Mouse (Mus musculus) kidney, embryonic 16.5 days (tissue): Measurements from ENCODE around the gene Timp4. TPM values are rescaled to one million over a fixed set of nuclear protein-coding genes. Genes with fewer than 3 reads are reported as not detected.

ENCODE experiments used
- ATAC-seq: fragments of 200-750 bp; cut with Nextera tagmentation; 2 replicates; pipeline ENCODE4 v1.8.0; 2017; ENCODE audit warnings: moderate TSS enrichment; ENCODE audit not compliant: low FRiP score, low TSS enrichment
- H3K27ac ChIP-seq: fragments of 300-500 bp; sonication (generic); 2 replicates; pipeline ENCODE4 v1.5.1; 2014; ENCODE audit warnings: low read length
- H3K27me3 ChIP-seq: fragments of 300-500 bp; sonication (generic); 2 replicates; pipeline ENCODE4 v1.6.1; 2014; ENCODE audit warnings: low read length, control low read depth, mixed read lengths; ENCODE audit not compliant: insufficient read depth
- H3K36me3 ChIP-seq: fragments of 300-500 bp; sonication (generic); 2 replicates; pipeline ENCODE4 v1.6.1; 2014; ENCODE audit warnings: low read length, control low read depth, mixed read lengths; ENCODE audit not compliant: insufficient read depth
- H3K4me1 ChIP-seq: fragments of 300-500 bp; sonication (generic); 2 replicates; pipeline ENCODE4 v1.6.1; 2014; ENCODE audit warnings: low read length, control low read depth, mixed read lengths; ENCODE audit not compliant: insufficient read depth
- H3K4me2 ChIP-seq: fragments of 300-500 bp; sonication (generic); replicated peaks from 2 replicates; pipeline ENCODE4 v1.6.1; 2014; ENCODE audit warnings: low read depth, low read length
- H3K4me3 ChIP-seq: fragments of 300-500 bp; sonication (generic); 2 replicates; pipeline ENCODE4 v1.5.1; 2014; ENCODE audit warnings: mild to moderate bottlenecking, low read length
- H3K9ac ChIP-seq: fragments of 300-500 bp; sonication (generic); replicated peaks from 2 replicates; pipeline ENCODE4 v1.6.1; 2014; ENCODE audit warnings: low read length
- H3K9me3 ChIP-seq: fragments of 300-500 bp; sonication (generic); 2 replicates; pipeline ENCODE4 v1.6.1; 2016; ENCODE audit warnings: low read length, control low read depth
- WGBS: fragments of 180-500 bp; shearing (Covaris S2); extraction: QIAGEN DNeasy Blood & Tissue Kit; methylation state at CpG from one replicate; pipeline ENCODE4 v1.1.7; 2014; 5-methylcytosine and 5-hydroxymethylcytosine counted together
- polyA plus RNA-seq: library from polyadenylated mRNA; unstranded; fragments of >200 nt; fragmentation: Nextera tagmentation; extraction: Ambion mirVana; gene quantifications from 2 replicates; pipeline ENCODE4 v1.2.1, GENCODE M21; 2015

The Timp4 gene
- polyA plus RNA-seq = 0.15 and 0.56 TPM in 2 replicates

- ATAC-seq = no peak
- Histone ChIP-seq H3K9me3 (no peaks in the 10 kb centered on the region), H3K27ac (no peak within 1 kb of the TSS), H3K36me3 (no peaks in the 10 kb centered on the region), H3K4me3 (peak within 1 kb of the TSS; percentile 30), H3K9ac (peak within 1 kb of the TSS; percentile 49), H3K4me2 (peak within 1 kb of the TSS; percentile 52), H3K27me3 (no peaks in the 10 kb centered on the region), H3K4me1 (peaks cover 8% of the 10 kb centered on the region)
- WGBS = 43% methylated on average over 7 of the region's 10 CpGs
Observed at GRCm38 (mm10) chr6:115252099-115252873, at the start of gene Timp4. Timp4 (minus strand) TSS chr6:115252205.

- Histone ChIP-seq H3K27ac (no peak overlapping the region), H3K9me3 (no peaks in the 10 kb centered on the region), H3K4me2 (no peak overlapping the region), H3K4me3 (no peak overlapping the region), H3K4me1 (no peaks in the 10 kb centered on the region), H3K9ac (no peak overlapping the region), H3K27me3 (no peaks in the 10 kb centered on the region), H3K36me3 (no peaks in the 10 kb centered on the region)
- WGBS = 85% methylated on average over 2 of the region's 2 CpGs
- no peak for ATAC-seq
Observed at GRCm38 (mm10) chr6:115293877-115294276, 41.9 kb upstream of the Timp4 start.

- no peak overlapping the region for H3K4me2 ChIP-seq
- no peak overlapping the region for H3K27ac ChIP-seq
Observed at GRCm38 (mm10) chr6:115292621-115293020, 40.6 kb upstream of the Timp4 start.

GRCm38 (mm10) chr6:115291823-115292222 is 39.8 kb upstream of the Timp4 start:
- WGBS = 94% methylated on average over 6 of the region's 6 CpGs
- no peak overlapping the region for H3K27ac ChIP-seq

More at GRCm38 (mm10) chr6:115292621-115293020, 40.6 kb upstream of the Timp4 start:
- Histone ChIP-seq H3K9ac (no peak overlapping the region), H3K27me3 (no peaks in the 10 kb centered on the region), H3K36me3 (no peaks in the 10 kb centered on the region), H3K9me3 (no peaks in the 10 kb centered on the region), H3K4me1 (no peaks in the 10 kb centered on the region), H3K4me3 (no peak overlapping the region)
- no peak for ATAC-seq
- WGBS = 64% methylated on average over 6 of the region's 6 CpGs

GRCm38 (mm10) chr6:115291068-115291467 is 39.1 kb upstream of the Timp4 start:
- Histone ChIP-seq H3K27ac (no peak overlapping the region), H3K4me1 (no peaks in the 10 kb centered on the region), H3K27me3 (no peaks in the 10 kb centered on the region), H3K4me3 (no peak overlapping the region), H3K36me3 (no peaks in the 10 kb centered on the region), H3K9ac (no peak overlapping the region), H3K4me2 (no peak overlapping the region), H3K9me3 (no peaks in the 10 kb centered on the region)
- WGBS = 88% methylated on average over 2 of the region's 2 CpGs
- no peak for ATAC-seq

More at GRCm38 (mm10) chr6:115291823-115292222, 39.8 kb upstream of the Timp4 start:
- Histone ChIP-seq H3K4me2 (no peak overlapping the region), H3K4me1 (no peaks in the 10 kb centered on the region), H3K27me3 (no peaks in the 10 kb centered on the region), H3K4me3 (no peak overlapping the region), H3K36me3 (no peaks in the 10 kb centered on the region), H3K9ac (no peak overlapping the region), H3K9me3 (no peaks in the 10 kb centered on the region)
- no peak for ATAC-seq

- no peaks in the 10 kb centered on the region for H3K27me3 ChIP-seq
- H3K4me2 ChIP-seq = no peak overlapping the region
- 74% methylated on average over 5 of the region's 5 CpGs for WGBS
- H3K27ac ChIP-seq = no peak overlapping the region
- no peak overlapping the region for H3K4me3 ChIP-seq
- no peaks in the 10 kb centered on the region for H3K36me3 ChIP-seq
- no peak for ATAC-seq
- H3K4me1 ChIP-seq = no peaks in the 10 kb centered on the region
- no peaks in the 10 kb centered on the region for H3K9me3 ChIP-seq
- no peak overlapping the region for H3K9ac ChIP-seq
Observed at GRCm38 (mm10) chr6:115290561-115290960, 38.6 kb upstream of the Timp4 start.

GRCm38 (mm10) chr6:115288223-115288622 is 36.2 kb upstream of the Timp4 start:
- no peak overlapping the region for H3K9ac ChIP-seq
- H3K27me3 ChIP-seq = no peaks in the 10 kb centered on the region
- ATAC-seq = no peak
- H3K4me1 ChIP-seq = no peaks in the 10 kb centered on the region
- no peaks in the 10 kb centered on the region for H3K36me3 ChIP-seq
- no peak overlapping the region for H3K4me3 ChIP-seq
- no peaks in the 10 kb centered on the region for H3K9me3 ChIP-seq
- no peak overlapping the region for H3K27ac ChIP-seq
- H3K4me2 ChIP-seq = no peak overlapping the region
- 90% methylated on average over 3 of the region's 3 CpGs for WGBS

GRCm38 (mm10) chr6:115286441-115286840 is 34.4 kb upstream of the Timp4 start:
- Histone ChIP-seq H3K4me3 (no peak overlapping the region), H3K9me3 (no peaks in the 10 kb centered on the region), H3K4me2 (no peak overlapping the region), H3K4me1 (no peaks in the 10 kb centered on the region), H3K36me3 (no peaks in the 10 kb centered on the region), H3K27ac (no peak overlapping the region), H3K9ac (no peak overlapping the region), H3K27me3 (no peaks in the 10 kb centered on the region)
- 84% methylated on average over 6 of the region's 6 CpGs for WGBS
- ATAC-seq = no peak

GRCm38 (mm10) chr6:115284153-115284552 is 32.1 kb upstream of the Timp4 start:
- Histone ChIP-seq H3K9ac (no peak overlapping the region), H3K36me3 (no peaks in the 10 kb centered on the region), H3K27me3 (no peaks in the 10 kb centered on the region), H3K4me3 (no peak overlapping the region), H3K9me3 (no peaks in the 10 kb centered on the region), H3K4me1 (no peaks in the 10 kb centered on the region), H3K4me2 (no peak overlapping the region), H3K27ac (no peak overlapping the region)
- WGBS = 88% methylated on average over 2 of the region's 2 CpGs
- no peak for ATAC-seq

- Histone ChIP-seq H3K27me3 (no peaks in the 10 kb centered on the region), H3K9ac (no peak overlapping the region), H3K36me3 (no peaks in the 10 kb centered on the region), H3K4me2 (no peak overlapping the region), H3K4me1 (no peaks in the 10 kb centered on the region), H3K9me3 (no peaks in the 10 kb centered on the region), H3K4me3 (no peak overlapping the region), H3K27ac (no peak overlapping the region)
- 58% methylated on average over 2 of the region's 2 CpGs for WGBS
- ATAC-seq = no peak
Observed at GRCm38 (mm10) chr6:115279639-115280038, 27.6 kb upstream of the Timp4 start.
